Mouse (Mus musculus): ENCODE measurements at regions not wholly inside any gene's neighbourhood (a gene's known extent, or its start where the extent isn't known, plus 50 kb on each side); places are given as distances from the start of the nearest gene placed in this dataset.

GRCm38 (mm10) chr7:118042914-118043313 is 73.1 kb downstream of the Rps15a start:
- 72% methylated on average over 10 of the region's 10 CpGs for WGBS
- no peak overlapping the region for H3K4me3 ChIP-seq (ENCODE audit: extremely low read depth, insufficient read depth, insufficient read length)
- no peak for DNase-seq (ENCODE audit: low read depth in 1 of 2, low spot score in 2 of 2)
- no peaks in the 10 kb centered on the region for H3K27me3 ChIP-seq (ENCODE audit: control insufficient read depth, insufficient read depth, low read length)
- H3K27ac ChIP-seq (ENCODE audit: insufficient read depth, low read length), result no peak overlapping the region
- TF ChIP-seq CTCF (IDR thresholded peaks at IDR 0.05; ENCODE audit: extremely low read depth, insufficient read depth, insufficient read length, insufficient replicate concordance) (no peak), POLR2A (IDR thresholded peaks at IDR 0.05; ENCODE audit: low read depth, low read length) (no peak)
- H3K4me1 ChIP-seq (ENCODE audit: control insufficient read depth, insufficient read depth, insufficient read length), result no peaks in the 10 kb centered on the region
- no peaks in the 10 kb centered on the region for H3K36me3 ChIP-seq (ENCODE audit: control insufficient read depth, insufficient read depth, low read length)

GRCm38 (mm10) chr7:118039862-118040261 is 76.1 kb downstream of the Rps15a start:
- no peak overlapping the region for H3K27ac ChIP-seq (ENCODE audit: insufficient read depth, low read length)
- H3K4me1 ChIP-seq (ENCODE audit: control insufficient read depth, insufficient read depth, insufficient read length), result no peaks in the 10 kb centered on the region
- DNase-seq (ENCODE audit: low read depth in 1 of 2, low spot score in 2 of 2), result no peak
- H3K27me3 ChIP-seq (ENCODE audit: control insufficient read depth, insufficient read depth, low read length), result no peaks in the 10 kb centered on the region
- TF ChIP-seq CTCF (IDR thresholded peaks at IDR 0.05; ENCODE audit: extremely low read depth, insufficient read depth, insufficient read length, insufficient replicate concordance) (no peak), POLR2A (IDR thresholded peaks at IDR 0.05; ENCODE audit: low read depth, low read length) (no peak)
- 55% methylated on average over 4 of the region's 4 CpGs for WGBS
- H3K36me3 ChIP-seq (ENCODE audit: control insufficient read depth, insufficient read depth, low read length), result no peaks in the 10 kb centered on the region
- no peak overlapping the region for H3K4me3 ChIP-seq (ENCODE audit: extremely low read depth, insufficient read depth, insufficient read length)

- TF ChIP-seq POLR2A (IDR thresholded peaks at IDR 0.05; ENCODE audit: low read depth, low read length), result no peak
- no peak for TF ChIP-seq CTCF (IDR thresholded peaks at IDR 0.05; ENCODE audit: extremely low read depth, insufficient read depth, insufficient read length, insufficient replicate concordance)
- 52% methylated on average over 3 of the region's 3 CpGs for WGBS
Observed at GRCm38 (mm10) chr7:118037062-118037461, 78.9 kb downstream of the Rps15a start.

GRCm38 (mm10) chr7:118026106-118026526 is 89.9 kb downstream of the Rps15a start:
- no peak overlapping the region for H3K27ac ChIP-seq (ENCODE audit: insufficient read depth, low read length)
- DNase-seq (ENCODE audit: low read depth in 1 of 2, low spot score in 2 of 2), result no peak
- TF ChIP-seq CTCF (IDR thresholded peaks at IDR 0.05; ENCODE audit: extremely low read depth, insufficient read depth, insufficient read length, insufficient replicate concordance), result no peak
- no peak for TF ChIP-seq POLR2A (IDR thresholded peaks at IDR 0.05; ENCODE audit: low read depth, low read length)
- H3K27me3 ChIP-seq (ENCODE audit: control insufficient read depth, insufficient read depth, low read length), result no peaks in the 10 kb centered on the region
- no peaks in the 10 kb centered on the region for H3K4me1 ChIP-seq (ENCODE audit: control insufficient read depth, insufficient read depth, insufficient read length)
- WGBS, result 56% methylated on average over 10 of the region's 10 CpGs
- H3K36me3 ChIP-seq (ENCODE audit: control insufficient read depth, insufficient read depth, low read length), result no peaks in the 10 kb centered on the region
- H3K4me3 ChIP-seq (ENCODE audit: extremely low read depth, insufficient read depth, insufficient read length), result no peak overlapping the region

More at GRCm38 (mm10) chr7:118037062-118037461, 78.9 kb downstream of the Rps15a start:
- H3K4me3 ChIP-seq (ENCODE audit: extremely low read depth, insufficient read depth, insufficient read length), result no peak overlapping the region
- H3K4me1 ChIP-seq (ENCODE audit: control insufficient read depth, insufficient read depth, insufficient read length), result no peaks in the 10 kb centered on the region
- no peak overlapping the region for H3K27ac ChIP-seq (ENCODE audit: insufficient read depth, low read length)
- no peaks in the 10 kb centered on the region for H3K27me3 ChIP-seq (ENCODE audit: control insufficient read depth, insufficient read depth, low read length)
- DNase-seq (ENCODE audit: low read depth in 1 of 2, low spot score in 2 of 2), result no peak
- no peaks in the 10 kb centered on the region for H3K36me3 ChIP-seq (ENCODE audit: control insufficient read depth, insufficient read depth, low read length)

- no peak for DNase-seq (ENCODE audit: low read depth in 1 of 2, low spot score in 2 of 2)
- Histone ChIP-seq H3K4me1 (ENCODE audit: control insufficient read depth, insufficient read depth, insufficient read length) (no peaks in the 10 kb centered on the region), H3K36me3 (ENCODE audit: control insufficient read depth, insufficient read depth, low read length) (no peaks in the 10 kb centered on the region), H3K27ac (ENCODE audit: insufficient read depth, low read length) (no peak overlapping the region), H3K4me3 (ENCODE audit: extremely low read depth, insufficient read depth, insufficient read length) (no peak overlapping the region), H3K27me3 (ENCODE audit: control insufficient read depth, insufficient read depth, low read length) (no peaks in the 10 kb centered on the region)
- 91% methylated on average over 7 of the region's 7 CpGs for WGBS
- TF ChIP-seq CTCF (IDR thresholded peaks at IDR 0.05; ENCODE audit: extremely low read depth, insufficient read depth, insufficient read length, insufficient replicate concordance) (no peak), POLR2A (IDR thresholded peaks at IDR 0.05; ENCODE audit: low read depth, low read length) (no peak)
Observed at GRCm38 (mm10) chr7:118004620-118005019, 111.4 kb downstream of the Rps15a start.

- WGBS, result 75% methylated on average over 3 of the region's 3 CpGs
- TF ChIP-seq CTCF (IDR thresholded peaks at IDR 0.05; ENCODE audit: extremely low read depth, insufficient read depth, insufficient read length, insufficient replicate concordance) (no peak), POLR2A (IDR thresholded peaks at IDR 0.05; ENCODE audit: low read depth, low read length) (no peak)
- Histone ChIP-seq H3K4me1 (ENCODE audit: control insufficient read depth, insufficient read depth, insufficient read length) (no peaks in the 10 kb centered on the region), H3K27ac (ENCODE audit: insufficient read depth, low read length) (no peak overlapping the region), H3K4me3 (ENCODE audit: extremely low read depth, insufficient read depth, insufficient read length) (no peak overlapping the region), H3K27me3 (ENCODE audit: control insufficient read depth, insufficient read depth, low read length) (no peaks in the 10 kb centered on the region), H3K36me3 (ENCODE audit: control insufficient read depth, insufficient read depth, low read length) (no peaks in the 10 kb centered on the region)
- no peak for DNase-seq (ENCODE audit: low read depth in 1 of 2, low spot score in 2 of 2)
Observed at GRCm38 (mm10) chr7:118001881-118002280, 114.1 kb downstream of the Rps15a start.

- Histone ChIP-seq H3K4me3 (ENCODE audit: extremely low read depth, insufficient read depth, insufficient read length) (no peak overlapping the region), H3K27ac (ENCODE audit: insufficient read depth, low read length) (no peak overlapping the region), H3K4me1 (ENCODE audit: control insufficient read depth, insufficient read depth, insufficient read length) (no peaks in the 10 kb centered on the region), H3K27me3 (ENCODE audit: control insufficient read depth, insufficient read depth, low read length) (no peaks in the 10 kb centered on the region), H3K36me3 (ENCODE audit: control insufficient read depth, insufficient read depth, low read length) (no peaks in the 10 kb centered on the region)
- no peak for TF ChIP-seq CTCF (IDR thresholded peaks at IDR 0.05; ENCODE audit: extremely low read depth, insufficient read depth, insufficient read length, insufficient replicate concordance)
- TF ChIP-seq POLR2A (IDR thresholded peaks at IDR 0.05; ENCODE audit: low read depth, low read length), result no peak
- 16% methylated on average over 4 of the region's 4 CpGs for WGBS
- DNase-seq (ENCODE audit: low read depth in 1 of 2, low spot score in 2 of 2), result no peak
Observed at GRCm38 (mm10) chr7:118001121-118001520, 114.9 kb downstream of the Rps15a start.

All from spleen, adult 2 months (tissue).